Mouse (Mus musculus): ENCODE measurements around the gene Tia1.

- TF ChIP-seq MAX (IDR thresholded peaks at IDR 0.05) (no peak), FOSL1 (IDR thresholded peaks at IDR 0.05; ENCODE audit: insufficient read depth, low read length, poor library complexity, severe bottlenecking) (no peak), CTCF (IDR thresholded peaks at IDR 0.05; ENCODE audit: control insufficient read depth, insufficient read depth, insufficient read length) (no peak), CEBPB (IDR thresholded peaks at IDR 0.05; ENCODE audit: low read depth) (no peak), MYOD1 (IDR thresholded peaks at IDR 0.05; ENCODE audit: control insufficient read depth, insufficient read length, low read depth) (peak; percentile 81), MYOG (IDR thresholded peaks at IDR 0.05; ENCODE audit: control insufficient read depth, extremely low read depth, insufficient read length) (no peak), USF1 (IDR thresholded peaks at IDR 0.05; ENCODE audit: low read depth) (no peak)
Observed at GRCm38 (mm10) chr6:86480189-86480831, 76.3 kb downstream of the Tia1 start.

All from C2C12 (cell line).